Mouse (Mus musculus) MEL (cell line): ENCODE measurements around the gene Vmn1r40.

ENCODE experiments used
- CTCF ChIP-seq, 3 experiments: IDR thresholded peaks in 2 of 3; conservative IDR thresholded peaks in 1 of 3; 2 replicates each; pipeline ENCODE4 v1.5.1; 2011 to 2012; ENCODE audit warnings: low read length in 3 of 3, low read depth in 2 of 3, mild to moderate bottlenecking in 2 of 3, improper control_type of control experiment in 1 of 3, inconsistent platforms in 1 of 3, mixed read lengths in 1 of 3, moderate library complexity in 1 of 3; ENCODE audit not compliant: control insufficient read depth in 1 of 3, insufficient read depth in 1 of 3, poor library complexity in 1 of 3, severe bottlenecking in 1 of 3
- EP300 ChIP-seq, 2 experiments: IDR thresholded peaks; 2 replicates each; pipeline ENCODE4 v1.6.1; 2011; ENCODE audit warnings: improper control_type of control experiment in 2 of 2, low read length in 2 of 2, low read depth in 1 of 2, mild to moderate bottlenecking in 1 of 2
- ETS1 ChIP-seq: IDR thresholded peaks from 2 replicates; pipeline ENCODE4 v1.6.1; 2012; ENCODE audit warnings: low read depth, mild to moderate bottlenecking, inconsistent platforms, low read length, improper control_type of control experiment, moderate library complexity
- JUND ChIP-seq: IDR thresholded peaks from 2 replicates; pipeline ENCODE4 v1.6.1; 2011; ENCODE audit warnings: low read depth, mild to moderate bottlenecking, improper control_type of control experiment, low read length
- MAX ChIP-seq: IDR thresholded peaks from 2 replicates; pipeline ENCODE4 v1.6.1; 2011; ENCODE audit warnings: low read length, improper control_type of control experiment
- POLR2A ChIP-seq, 2 experiments: IDR thresholded peaks; 2 replicates each; pipeline ENCODE4 v1.6.1; 2011 to 2012; ENCODE audit warnings: low read length in 2 of 2, mild to moderate bottlenecking in 2 of 2, control low read depth in 1 of 2, improper control_type of control experiment in 1 of 2, low read depth in 1 of 2, moderate library complexity in 1 of 2; ENCODE audit not compliant: control insufficient read depth in 1 of 2, insufficient read depth in 1 of 2, poor library complexity in 1 of 2
- POLR2AphosphoS2 ChIP-seq: IDR thresholded peaks from 2 replicates; pipeline ENCODE4 v1.6.1; 2011; ENCODE audit warnings: low read length, improper control_type of control experiment
- RAD21 ChIP-seq: IDR thresholded peaks from 2 replicates; pipeline ENCODE4 v1.6.1; 2011; ENCODE audit warnings: mild to moderate bottlenecking, low read depth, low read length, improper control_type of control experiment
- TAL1 ChIP-seq: IDR thresholded peaks from 2 replicates; pipeline ENCODE4 v1.6.1; 2012; ENCODE audit warnings: mild to moderate bottlenecking, inconsistent platforms, low read length, moderate library complexity, mixed read lengths
- USF1 ChIP-seq: IDR thresholded peaks from 2 replicates; pipeline ENCODE4 v1.6.1; 2014; ENCODE audit warnings: low read depth, mild to moderate bottlenecking, inconsistent platforms, low read length, improper control_type of control experiment, moderate library complexity

DNA sequence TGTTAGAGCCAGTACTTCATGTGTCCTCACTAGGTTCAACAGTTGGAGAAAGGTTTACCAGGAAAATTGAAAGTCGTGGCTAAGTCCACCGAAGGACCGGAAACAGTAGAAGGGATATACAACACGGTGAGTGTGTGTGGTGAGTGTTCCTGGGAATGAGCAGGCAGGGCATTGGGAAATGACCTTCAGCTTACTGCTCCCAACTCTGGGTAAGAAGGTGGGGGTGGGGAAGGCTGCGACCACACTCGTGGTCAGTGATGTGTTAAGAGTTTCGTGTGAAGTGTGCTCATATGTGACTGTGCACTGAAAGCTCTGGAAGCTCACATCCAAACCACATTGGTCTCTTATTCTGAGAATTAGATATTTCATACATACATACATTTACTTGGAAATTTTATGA, 41.7 kb upstream of the Vmn1r40 start:
- TF ChIP-seq CTCF (IDR thresholded peaks at IDR 0.05 in 2 of 3, conservative IDR thresholded peaks at IDR 0.05 in 1 of 3; ENCODE audit: control insufficient read depth in 1 of 3, insufficient read depth in 1 of 3, low read depth in 2 of 3, low read length in 3 of 3, poor library complexity in 1 of 3, severe bottlenecking in 1 of 3) (no peak), EP300 (IDR thresholded peaks at IDR 0.05; ENCODE audit: low read depth in 1 of 2, low read length in 2 of 2) (no peak), POLR2AphosphoS2 (no peak), RAD21 (no peak), POLR2A (IDR thresholded peaks at IDR 0.05; ENCODE audit: control insufficient read depth in 1 of 2, insufficient read depth in 1 of 2, low read depth in 1 of 2, low read length in 2 of 2, poor library complexity in 1 of 2) (no peak), USF1 (no peak), TAL1 (no peak), ETS1 (no peak), JUND (no peak), MAX (no peak)
